Mouse (Mus musculus) right cerebral cortex, postnatal 25 days (tissue): Measurements from ENCODE around the gene Rnf181.

Source experiments
- DNase-seq: peaks from one replicate; pipeline ENCODE4 v3.0.0; 2022

The Rnf181 gene

GRCm38 (mm10) chr6:72366844-72367443 lies at the start of gene Rnf181:
Rnf181 (minus strand) TSS chr6:72366956.
- DNase-seq, result no peak

- DNase-seq, result no peak
These were observed 49.4 kb upstream of the Rnf181 start for GRCm38 (mm10) chr6:72415964-72416772.

- DNase-seq, result no peak
These were observed 48.4 kb upstream of the Rnf181 start for GRCm38 (mm10) chr6:72415181-72415580.

- DNase-seq, result peak; percentile 91
These were observed 47.5 kb upstream of the Rnf181 start, which contains the start of gene Ggcx for GRCm38 (mm10) chr6:72414076-72414756. Ggcx (plus strand) TSS chr6:72414308.

- no peak for DNase-seq
These were observed 43.8 kb upstream of the Rnf181 start for GRCm38 (mm10) chr6:72410518-72410917.

GRCm38 (mm10) chr6:72410003-72410402 lies 43.2 kb upstream of the Rnf181 start:
- no peak for DNase-seq

- DNase-seq, result peak; percentile 43
These were observed 42.8 kb upstream of the Rnf181 start for GRCm38 (mm10) chr6:72409567-72409966.

GRCm38 (mm10) chr6:72407119-72407518 lies 40.4 kb upstream of the Rnf181 start:
- peak; percentile 75 for DNase-seq

- no peak for DNase-seq
These were observed 38.6 kb upstream of the Rnf181 start for GRCm38 (mm10) chr6:72405356-72405755.

- peak; percentile 33 for DNase-seq
These were observed 35.1 kb upstream of the Rnf181 start for GRCm38 (mm10) chr6:72401875-72402274.

- no peak for DNase-seq
These were observed 33.2 kb upstream of the Rnf181 start for GRCm38 (mm10) chr6:72399967-72400366.

- DNase-seq, result no peak
These were observed 30.1 kb upstream of the Rnf181 start for GRCm38 (mm10) chr6:72396837-72397251.

- DNase-seq, result no peak
These were observed 25.6 kb upstream of the Rnf181 start for GRCm38 (mm10) chr6:72392341-72392740.

- DNase-seq, result no peak
These were observed 24.2 kb upstream of the Rnf181 start for GRCm38 (mm10) chr6:72390795-72391521.

GRCm38 (mm10) chr6:72389941-72390771 lies 23.4 kb upstream of the Rnf181 start, which contains the start of gene Vamp8:
Vamp8 (minus strand) TSS chr6:72390703.
- peak; percentile 39 for DNase-seq

- DNase-seq, result peak; percentile 8
These were observed 22.8 kb upstream of the Rnf181 start for GRCm38 (mm10) chr6:72389471-72389940.

- DNase-seq, result no peak
These were observed 22.1 kb upstream of the Rnf181 start for GRCm38 (mm10) chr6:72388791-72389329.

- DNase-seq, result no peak
These were observed 21.5 kb upstream of the Rnf181 start for GRCm38 (mm10) chr6:72388266-72388665.

- DNase-seq, result no peak
These were observed 21.1 kb upstream of the Rnf181 start for GRCm38 (mm10) chr6:72387816-72388215.

GRCm38 (mm10) chr6:72386561-72386960 lies 19.8 kb upstream of the Rnf181 start:
- DNase-seq, result no peak

GRCm38 (mm10) chr6:72385258-72385657 lies 18.5 kb upstream of the Rnf181 start:
- DNase-seq, result no peak

GRCm38 (mm10) chr6:72383952-72384351 lies 17.2 kb upstream of the Rnf181 start:
- DNase-seq, result no peak
